Mouse (Mus musculus): Measurements from ENCODE around the gene Olfr1480. TPM values are rescaled to one million over a fixed set of nuclear protein-coding genes. Genes with fewer than 3 reads are reported as not detected.

Olfr1480 gene
- not detected for total RNA-seq (2023)

GRCm38 (mm10) chr19:13527613-13528012 lies at the start of gene Olfr1480:
Gene Olfr1480, plus strand, starts transcription at chr19:13527913.

GRCm38 (mm10) chr19:13480096-13480495 lies 47.6 kb upstream of the Olfr1480 start, which contains the start of gene Olfr1475:
Gene Olfr1475, minus strand, starts transcription at chr19:13480196.

GRCm38 (mm10) chr19:13500246-13500645 lies 27.5 kb upstream of the Olfr1480 start, which contains the start of gene Olfr1477:
Gene Olfr1477, plus strand, starts transcription at chr19:13500546.

Other genes starting within 250 kb of the Olfr1480 start
- gene Olfr1465, start 212.4 kb upstream of the Olfr1480 start, total RNA-seq (2023): not detected
- not detected for gene Olfr1466, start 189.1 kb upstream of the Olfr1480 start, total RNA-seq (2023)
- not detected for gene Olfr1467, start 165.7 kb upstream of the Olfr1480 start, total RNA-seq (2023)
- not detected for gene Olfr1469, start 120.1 kb upstream of the Olfr1480 start, total RNA-seq (2023)
- gene Olfr1471, start 84.5 kb upstream of the Olfr1480 start, total RNA-seq (2023): not detected
- not detected for gene Olfr1472, start 71.8 kb upstream of the Olfr1480 start, total RNA-seq (2023)
- not detected for gene Olfr1474, start 58.3 kb upstream of the Olfr1480 start, total RNA-seq (2023)
- gene Olfr1475, start 47.7 kb upstream of the Olfr1480 start, total RNA-seq (2023): not detected
- gene Olfr1477, start 27.4 kb upstream of the Olfr1480 start, total RNA-seq (2023): not detected
- not detected for gene Olfr1484, start 55.6 kb downstream of the Olfr1480 start, total RNA-seq (2023)
- not detected for gene Olfr1487, start 89.5 kb downstream of the Olfr1480 start, total RNA-seq (2023)
- not detected for gene Olfr1489, start 103.7 kb downstream of the Olfr1480 start, total RNA-seq (2023)
- gene Olfr1490, start 123.2 kb downstream of the Olfr1480 start, total RNA-seq (2023): not detected
- not detected for gene Olfr1491, start 169.4 kb downstream of the Olfr1480 start, total RNA-seq (2023)
- not detected for gene Olfr1493-ps1, start 195.4 kb downstream of the Olfr1480 start, total RNA-seq (2023)
- not detected for gene Olfr1494, start 211.8 kb downstream of the Olfr1480 start, total RNA-seq (2023)
- gene Olfr1495, start 236.7 kb downstream of the Olfr1480 start, total RNA-seq (2023): not detected
- not detected for gene Olfr1496, start 250.0 kb downstream of the Olfr1480 start, total RNA-seq (2023)

Measured in T-cell, adult 66 days (primary cell).